Mouse (Mus musculus): Measurements from ENCODE around the gene Rgs3.

Gene Rgs3

GRCm38 (mm10) chr4:62742885-62743760 lies 183.5 kb downstream of the Rgs3 start:
- DNase-seq (ENCODE audit: low spot score in 2 of 2) = no peak

DNA sequence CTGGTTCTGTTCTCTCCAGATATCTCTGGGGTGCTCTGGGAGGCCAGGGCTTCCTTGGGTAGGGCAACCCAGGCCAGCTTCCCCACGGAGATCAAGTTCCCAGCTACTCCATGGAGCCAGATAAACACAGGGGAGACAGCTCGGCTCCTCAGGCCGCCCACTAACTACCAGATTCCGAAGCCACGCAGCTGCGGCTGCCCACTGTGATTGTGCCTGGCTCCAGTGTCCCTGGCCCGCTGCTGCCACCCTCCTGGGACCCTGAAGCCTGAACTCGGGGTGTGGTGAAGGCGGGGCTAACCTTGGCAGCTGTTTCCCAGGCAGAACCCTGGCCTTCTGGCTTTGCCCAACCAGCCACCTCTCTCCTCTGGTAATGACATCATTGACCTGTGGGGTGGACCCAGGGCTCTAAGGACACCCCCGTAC lies 184.9 kb downstream of the Rgs3 start:
- DNase-seq (ENCODE audit: low spot score in 2 of 2) = no peak

- no peak for DNase-seq (ENCODE audit: low spot score in 2 of 2)
Measured at GRCm38 (mm10) chr4:62744985-62745638, 185.5 kb downstream of the Rgs3 start.
